Mouse (Mus musculus): ENCODE results near the gene Gm42417. TPM values are rescaled to one million over a fixed set of nuclear protein-coding genes. Genes with fewer than 3 reads are reported as not detected.
"Not testable (repeated sequence)": the region's sequence is repeated elsewhere in the genome, so short reads cannot be mapped to it uniquely, and the experiment has no call there.

Gm42417 gene
- polyA plus RNA-seq, 1 experiment from 2014 or later, result 0.36 TPM

GRCm38 (mm10) chr1:36540132-36540531 lies 903 bp upstream of the Gm42417 start:
- H3K9me3 ChIP-seq (replicated peaks), result no peaks in the 10 kb centered on the region
- no peaks in the 10 kb centered on the region for H3K27me3 ChIP-seq (replicated peaks)
- no peak overlapping the region for H3K9ac ChIP-seq (replicated peaks)
- no peak overlapping the region for H3K4me2 ChIP-seq
- no peak overlapping the region for H3K4me3 ChIP-seq (replicated peaks)
- H3K4me1 ChIP-seq, result 0 out of 2 replicates have a peak, but pooled peaks cover 2% of the 10 kb centered on the region
- no peak for ATAC-seq (ENCODE audit: low FRiP score)
- peaks cover 37% of the 10 kb centered on the region for H3K36me3 ChIP-seq
- WGBS, result 91% methylated on average over 11 of the region's 11 CpGs
- no peak overlapping the region for H3K27ac ChIP-seq (replicated peaks)

GRCm38 (mm10) chr1:36538727-36539126 lies 502 bp downstream of the Gm42417 start:
- Histone ChIP-seq H3K36me3 (peaks cover 37% of the 10 kb centered on the region), H3K4me1 (no peaks in the 10 kb centered on the region), H3K4me3 (replicated peaks) (no peak overlapping the region), H3K9ac (replicated peaks) (no peak overlapping the region), H3K4me2 (no peak overlapping the region), H3K9me3 (replicated peaks) (no peaks in the 10 kb centered on the region), H3K27me3 (replicated peaks) (no peaks in the 10 kb centered on the region), H3K27ac (replicated peaks) (no peak overlapping the region)
- no peak for ATAC-seq (ENCODE audit: low FRiP score)
- 74% methylated on average over 4 of the region's 4 CpGs for WGBS

GRCm38 (mm10) chr1:36536783-36537182 lies 2.4 kb downstream of the Gm42417 start, which contains the start of gene Ankrd23:
Gene Ankrd23, minus strand, starts transcription at chr1:36536883.
- ATAC-seq (ENCODE audit: low FRiP score); H3K4me1 ChIP-seq; H3K9me3 ChIP-seq (replicated peaks); H3K9ac ChIP-seq (replicated peaks); H3K27me3 ChIP-seq (replicated peaks); H3K4me2 ChIP-seq; H3K27ac ChIP-seq (replicated peaks); H3K4me3 ChIP-seq (replicated peaks): not testable (repeated sequence)
- WGBS, result 95% methylated on average over 9 of the region's 9 CpGs
- peaks cover 29% of the 10 kb centered on the region for H3K36me3 ChIP-seq

GRCm38 (mm10) chr1:36536397-36536728 lies 2.9 kb downstream of the Gm42417 start:
- no peaks in the 10 kb centered on the region for H3K9me3 ChIP-seq (replicated peaks)
- peaks cover 28% of the 10 kb centered on the region for H3K36me3 ChIP-seq
- H3K27ac ChIP-seq (replicated peaks), result no peak overlapping the region
- no peak overlapping the region for H3K9ac ChIP-seq (replicated peaks)
- no peak overlapping the region for H3K4me3 ChIP-seq (replicated peaks)
- no peak for ATAC-seq (ENCODE audit: low FRiP score)
- WGBS, result 89% methylated on average over 8 of the region's 8 CpGs
- no peaks in the 10 kb centered on the region for H3K27me3 ChIP-seq (replicated peaks)
- H3K4me1 ChIP-seq, result no peaks in the 10 kb centered on the region
- H3K4me2 ChIP-seq, result no peak overlapping the region

- H3K9me3 ChIP-seq (replicated peaks), result no peaks in the 10 kb centered on the region
- H3K36me3 ChIP-seq, result peaks cover 24% of the 10 kb centered on the region
- H3K4me1 ChIP-seq, result no peaks in the 10 kb centered on the region
- H3K4me3 ChIP-seq (replicated peaks), result no peak overlapping the region
- no peak for ATAC-seq (ENCODE audit: low FRiP score)
- H3K4me2 ChIP-seq, result no peak overlapping the region
- H3K9ac ChIP-seq (replicated peaks), result no peak overlapping the region
- no peaks in the 10 kb centered on the region for H3K27me3 ChIP-seq (replicated peaks)
- H3K27ac ChIP-seq (replicated peaks), result no peak overlapping the region
- WGBS, result 84% methylated on average over 11 of the region's 11 CpGs
Measured at GRCm38 (mm10) chr1:36535477-36536396, 3.5 kb downstream of the Gm42417 start.

- Histone ChIP-seq H3K36me3 (peaks cover 13% of the 10 kb centered on the region), H3K27ac (replicated peaks) (no peak overlapping the region), H3K4me1 (no peaks in the 10 kb centered on the region), H3K9me3 (replicated peaks) (no peaks in the 10 kb centered on the region), H3K27me3 (replicated peaks) (no peaks in the 10 kb centered on the region), H3K9ac (replicated peaks) (no peak overlapping the region), H3K4me2 (no peak overlapping the region), H3K4me3 (replicated peaks) (no peak overlapping the region)
- no peak for ATAC-seq (ENCODE audit: low FRiP score)
- WGBS, result 82% methylated on average over 6 of the region's 6 CpGs
Measured at GRCm38 (mm10) chr1:36534595-36535058, 4.6 kb downstream of the Gm42417 start.

- Histone ChIP-seq H3K27ac (replicated peaks) (no peak overlapping the region), H3K9me3 (replicated peaks) (no peaks in the 10 kb centered on the region), H3K4me2 (no peak overlapping the region), H3K27me3 (replicated peaks) (no peaks in the 10 kb centered on the region), H3K4me3 (replicated peaks) (no peak overlapping the region), H3K9ac (replicated peaks) (no peak overlapping the region), H3K4me1 (no peaks in the 10 kb centered on the region), H3K36me3 (peaks cover 5% of the 10 kb centered on the region)
- no peak for ATAC-seq (ENCODE audit: low FRiP score)
- WGBS, result 85% methylated on average over 6 of the region's 6 CpGs
Measured at GRCm38 (mm10) chr1:36533546-36533945, 5.7 kb downstream of the Gm42417 start.

- Histone ChIP-seq H3K9ac (replicated peaks) (no peak overlapping the region), H3K4me3 (replicated peaks) (no peak overlapping the region), H3K36me3 (peaks cover 10% of the 10 kb centered on the region), H3K27me3 (replicated peaks) (no peaks in the 10 kb centered on the region), H3K27ac (replicated peaks) (no peak overlapping the region), H3K9me3 (replicated peaks) (no peaks in the 10 kb centered on the region), H3K4me2 (no peak overlapping the region), H3K4me1 (no peaks in the 10 kb centered on the region)
- no peak for ATAC-seq (ENCODE audit: low FRiP score)
- 89% methylated on average over 12 of the region's 12 CpGs for WGBS
Measured at GRCm38 (mm10) chr1:36531461-36531860, 7.8 kb downstream of the Gm42417 start.

GRCm38 (mm10) chr1:36530962-36531361 lies 8.3 kb downstream of the Gm42417 start:
- 94% methylated on average over 7 of the region's 7 CpGs for WGBS
- Histone ChIP-seq H3K9me3 (replicated peaks) (no peaks in the 10 kb centered on the region), H3K36me3 (peaks cover 14% of the 10 kb centered on the region), H3K9ac (replicated peaks) (no peak overlapping the region), H3K4me1 (no peaks in the 10 kb centered on the region), H3K27ac (replicated peaks) (no peak overlapping the region), H3K27me3 (replicated peaks) (no peaks in the 10 kb centered on the region), H3K4me2 (no peak overlapping the region), H3K4me3 (replicated peaks) (no peak overlapping the region)
- no peak for ATAC-seq (ENCODE audit: low FRiP score)

- Histone ChIP-seq H3K27ac (replicated peaks) (no peak overlapping the region), H3K4me3 (replicated peaks) (no peak overlapping the region), H3K4me1 (no peaks in the 10 kb centered on the region), H3K9me3 (replicated peaks) (no peaks in the 10 kb centered on the region), H3K36me3 (peaks cover 19% of the 10 kb centered on the region), H3K4me2 (no peak overlapping the region), H3K27me3 (replicated peaks) (no peaks in the 10 kb centered on the region), H3K9ac (replicated peaks) (no peak overlapping the region)
- 77% methylated on average over 8 of the region's 8 CpGs for WGBS
- no peak for ATAC-seq (ENCODE audit: low FRiP score)
Measured at GRCm38 (mm10) chr1:36530485-36530884, 8.7 kb downstream of the Gm42417 start.

GRCm38 (mm10) chr1:36529875-36530274 lies 9.4 kb downstream of the Gm42417 start:
- Histone ChIP-seq H3K27me3 (replicated peaks) (no peaks in the 10 kb centered on the region), H3K9me3 (replicated peaks) (no peaks in the 10 kb centered on the region), H3K9ac (replicated peaks) (no peak overlapping the region), H3K36me3 (peaks cover 25% of the 10 kb centered on the region), H3K4me3 (replicated peaks) (no peak overlapping the region), H3K27ac (replicated peaks) (no peak overlapping the region), H3K4me1 (no peaks in the 10 kb centered on the region), H3K4me2 (no peak overlapping the region)
- ATAC-seq (ENCODE audit: low FRiP score), result no peak
- WGBS, result 92% methylated on average over 4 of the region's 4 CpGs

GRCm38 (mm10) chr1:36529274-36529673 lies 10.0 kb downstream of the Gm42417 start:
- WGBS, result 92% methylated on average over 4 of the region's 4 CpGs
- Histone ChIP-seq H3K4me2 (no peak overlapping the region), H3K4me1 (no peaks in the 10 kb centered on the region), H3K9ac (replicated peaks) (no peak overlapping the region), H3K27me3 (replicated peaks) (no peaks in the 10 kb centered on the region), H3K27ac (replicated peaks) (no peak overlapping the region), H3K4me3 (replicated peaks) (no peak overlapping the region), H3K9me3 (replicated peaks) (no peaks in the 10 kb centered on the region), H3K36me3 (peaks cover 31% of the 10 kb centered on the region)
- no peak for ATAC-seq (ENCODE audit: low FRiP score)
